Mouse (Mus musculus): ENCODE data around the gene Slc28a2. TPM values are rescaled to one million over a fixed set of nuclear protein-coding genes. Genes with fewer than 3 reads are reported as not detected.
"Not testable (repeated sequence)": the region's sequence is repeated elsewhere in the genome, so short reads cannot be mapped to it uniquely, and the experiment has no call there.

Gene Slc28a2
- total and polyA plus RNA-seq, 3 experiments: 17.6 to 20.7 (median 20.4) TPM

- Histone ChIP-seq H3K27ac (no peak within 1 kb of the TSS), H3K4me1 (ENCODE audit: control insufficient read depth, insufficient read depth, low read length) (no peaks in the 10 kb centered on the region), H3K4me3 (no peak within 1 kb of the TSS), H3K9ac (ENCODE audit: low read depth, low read length) (no peak within 1 kb of the TSS), H3K79me2 (replicated peaks; ENCODE audit: control insufficient read depth, insufficient read depth, low read length) (no peaks in the 10 kb centered on the region), H3K36me3 (ENCODE audit: control insufficient read depth, insufficient read depth, low read length) (no peaks in the 10 kb centered on the region), H3K27me3 (ENCODE audit: control insufficient read depth, insufficient read depth, low read length) (no peaks in the 10 kb centered on the region)
- intact Hi-C loops (cut with DNase I): no loop called here
- WGBS: 91% methylated on average over 1 of the region's 1 CpGs
- no peak for TF ChIP-seq CTCF (IDR thresholded peaks at IDR 0.05)
- no peak for TF ChIP-seq POLR2A (IDR thresholded peaks at IDR 0.05; ENCODE audit: insufficient read depth, low read depth, low read length)
- no peak for DNase-seq
These were observed 58.4 kb downstream of the Slc28a2 start, which contains the start of gene Gm14085 for GRCm38 (mm10) chr2:122484641-122485040. Gene Gm14085, plus strand, starts transcription at chr2:122484941.

GRCm38 (mm10) chr2:122485654-122486053 is 59.4 kb downstream of the Slc28a2 start:
- H3K36me3 ChIP-seq (ENCODE audit: control insufficient read depth, insufficient read depth, low read length); DNase-seq; H3K79me2 ChIP-seq (replicated peaks; ENCODE audit: control insufficient read depth, insufficient read depth, low read length); H3K27ac ChIP-seq; H3K4me3 ChIP-seq; H3K27me3 ChIP-seq (ENCODE audit: control insufficient read depth, insufficient read depth, low read length); H3K4me1 ChIP-seq (ENCODE audit: control insufficient read depth, insufficient read depth, low read length); intact Hi-C loops (cut with DNase I); H3K9ac ChIP-seq (ENCODE audit: low read depth, low read length): not testable (repeated sequence)
- WGBS: 15% methylated on average over 2 of the region's 3 CpGs

GRCm38 (mm10) chr2:122486122-122486521 is 59.8 kb downstream of the Slc28a2 start:
- H3K27ac ChIP-seq; H3K4me1 ChIP-seq (ENCODE audit: control insufficient read depth, insufficient read depth, low read length); DNase-seq; H3K36me3 ChIP-seq (ENCODE audit: control insufficient read depth, insufficient read depth, low read length); intact Hi-C loops (cut with DNase I); H3K79me2 ChIP-seq (replicated peaks; ENCODE audit: control insufficient read depth, insufficient read depth, low read length); H3K4me3 ChIP-seq; H3K9ac ChIP-seq (ENCODE audit: low read depth, low read length); H3K27me3 ChIP-seq (ENCODE audit: control insufficient read depth, insufficient read depth, low read length): not testable (repeated sequence)

GRCm38 (mm10) chr2:122486674-122487073 is 60.4 kb downstream of the Slc28a2 start:
- Histone ChIP-seq H3K27me3 (ENCODE audit: control insufficient read depth, insufficient read depth, low read length) (no peaks in the 10 kb centered on the region), H3K9ac (ENCODE audit: low read depth, low read length) (no peak overlapping the region), H3K79me2 (replicated peaks; ENCODE audit: control insufficient read depth, insufficient read depth, low read length) (no peaks in the 10 kb centered on the region), H3K27ac (no peak overlapping the region), H3K4me1 (ENCODE audit: control insufficient read depth, insufficient read depth, low read length) (no peaks in the 10 kb centered on the region), H3K36me3 (ENCODE audit: control insufficient read depth, insufficient read depth, low read length) (no peaks in the 10 kb centered on the region), H3K4me3 (no peak overlapping the region)
- 86% methylated on average over 2 of the region's 2 CpGs for WGBS
- intact Hi-C loops (cut with DNase I): no loop called here
- TF ChIP-seq EP300 (IDR thresholded peaks at IDR 0.05; ENCODE audit: insufficient read depth, low read depth, low read length) (no peak), CTCF (IDR thresholded peaks at IDR 0.05) (no peak), POLR2A (IDR thresholded peaks at IDR 0.05; ENCODE audit: insufficient read depth, low read depth, low read length) (no peak)
- DNase-seq: no peak

Other genes with a start within 250 kb of the Slc28a2 start
- not detected for gene Patl2, start 240.3 kb upstream of the Slc28a2 start, total RNA-seq (2021)
- not detected in 2 replicates for gene Patl2, start 240.3 kb upstream of the Slc28a2 start, polyA plus RNA-seq (2012; rRNA removed)
- not detected for gene Terb2, start 240.2 kb upstream of the Slc28a2 start, total RNA-seq (2021)
- gene Terb2, start 240.2 kb upstream of the Slc28a2 start, polyA plus RNA-seq (2012; rRNA removed): not detected in 2 replicates
- gene Sord, start 191.7 kb upstream of the Slc28a2 start, total RNA-seq (2021): 100 to 1,000 TPM; 169 to 202 TPM
- gene Sord, start 191.7 kb upstream of the Slc28a2 start, polyA plus RNA-seq (2012; rRNA removed): 70.0 and 115 TPM in 2 replicates
- under 1 TPM; 0.57 to 0.61 TPM for gene Duox2, start 128.0 kb upstream of the Slc28a2 start, total RNA-seq (2021)
- gene Duox2, start 128.0 kb upstream of the Slc28a2 start, polyA plus RNA-seq (2012; rRNA removed): 0.53 and 0.84 TPM in 2 replicates
- under 1 TPM; 0.18 to 0.21 TPM for gene Duoxa2, start 127.6 kb upstream of the Slc28a2 start, total RNA-seq (2021)
- gene Duoxa2, start 127.6 kb upstream of the Slc28a2 start, polyA plus RNA-seq (2012; rRNA removed): 0.18 and 0.23 TPM in 2 replicates
- gene Duoxa1, start 112.7 kb upstream of the Slc28a2 start, total RNA-seq (2021): under 1 TPM; 0.23 to 0.37 TPM
- gene Duoxa1, start 112.7 kb upstream of the Slc28a2 start, polyA plus RNA-seq (2012; rRNA removed): 1.1 and 1.5 TPM in 2 replicates
- gene Duox1, start 110.8 kb upstream of the Slc28a2 start, total RNA-seq (2021): under 1 TPM; 0.10 to 0.34 TPM
- 0.51 and 0.73 TPM in 2 replicates for gene Duox1, start 110.8 kb upstream of the Slc28a2 start, polyA plus RNA-seq (2012; rRNA removed)
- gene Shf, start 57.3 kb upstream of the Slc28a2 start, total RNA-seq (2021): 1 to 10 TPM; 3.5 to 5.3 TPM
- gene Shf, start 57.3 kb upstream of the Slc28a2 start, polyA plus RNA-seq (2012; rRNA removed): 3.5 and 5.6 TPM in 2 replicates
- gene Gm14085, start 58.5 kb downstream of the Slc28a2 start, total RNA-seq (2021): under 1 TPM; 0.45 to 0.52 TPM
- gene Gm14085, start 58.5 kb downstream of the Slc28a2 start, polyA plus RNA-seq (2012; rRNA removed): 0.06 and 1.3 TPM in 2 replicates
- gene Gatm, start 184.8 kb downstream of the Slc28a2 start, total RNA-seq (2021): 1 to 10 TPM; 3.1 to 3.3 TPM
- gene Gatm, start 184.8 kb downstream of the Slc28a2 start, polyA plus RNA-seq (2012; rRNA removed): 4.4 and 4.7 TPM in 2 replicates
- under 1 TPM; 0.36 to 0.44 TPM for gene AA467197, start 210.5 kb downstream of the Slc28a2 start, total RNA-seq (2021)
- gene AA467197, start 210.5 kb downstream of the Slc28a2 start, polyA plus RNA-seq (2012; rRNA removed): 0.38 TPM in 1 of 2 replicates, not detected in the other

Data from heart, adult 2 months (tissue).